Mouse (Mus musculus): ENCODE measurements at regions not wholly inside any gene's neighbourhood (a gene's known extent, or its start where the extent isn't known, plus 50 kb on each side); places are given as distances from the start of the nearest gene placed in this dataset.
"Not testable (repeated sequence)": the region's sequence is repeated elsewhere in the genome, so short reads cannot be mapped to it uniquely, and the experiment has no call there.

- H3K4me3 ChIP-seq (ENCODE audit: insufficient read depth, low read length); H3K4me1 ChIP-seq (ENCODE audit: control insufficient read depth, insufficient read depth, low read length); H3K27ac ChIP-seq (ENCODE audit: insufficient read depth, low read length): not testable (repeated sequence)
- TF ChIP-seq POLR2A (IDR thresholded peaks at IDR 0.05; ENCODE audit: low read depth, low read length) = peak; percentile 53; the same call in 1 of the 2 replicates
These were observed 367.0 kb upstream of the Ywhaq start for GRCm38 (mm10) chr12:21784403-21784802.

- not testable (repeated sequence) for H3K4me1 ChIP-seq (ENCODE audit: control insufficient read depth, insufficient read depth, low read length); H3K27ac ChIP-seq (ENCODE audit: insufficient read depth, low read length); H3K4me3 ChIP-seq (ENCODE audit: insufficient read depth, low read length)
These were observed 361.3 kb upstream of the Ywhaq start for GRCm38 (mm10) chr12:21778717-21779116.

GRCm38 (mm10) chr12:21778308-21778707, 360.9 kb upstream of the Ywhaq start:
- H3K4me1 ChIP-seq (ENCODE audit: control insufficient read depth, insufficient read depth, low read length); H3K27ac ChIP-seq (ENCODE audit: insufficient read depth, low read length): not testable (repeated sequence)
- peak overlapping the region; percentile 30; the same call in 1 of the 2 replicates for H3K4me3 ChIP-seq (ENCODE audit: insufficient read depth, low read length)

GRCm38 (mm10) chr12:21767717-21768116, 350.3 kb upstream of the Ywhaq start:
- not testable (repeated sequence) for H3K4me3 ChIP-seq (ENCODE audit: insufficient read depth, low read length); H3K4me1 ChIP-seq (ENCODE audit: control insufficient read depth, insufficient read depth, low read length); H3K27ac ChIP-seq (ENCODE audit: insufficient read depth, low read length)

Data from embryonic fibroblast, embryonic 13.5 days (primary cell).